Mouse (Mus musculus): ENCODE measurements around the gene Gm43064. TPM values are rescaled to one million over a fixed set of nuclear protein-coding genes. Genes with fewer than 3 reads are reported as not detected.

Gene Gm43064
- total RNA-seq, 2 experiments from 2014 or later = 0.12 TPM

Other genes with a start within 250 kb of the Gm43064 start
- gene Syt6, start 234.3 kb upstream of the Gm43064 start, total RNA-seq (2021) = not detected
- 1 to 10 TPM in 1 of 2 experiments, not detected in 1; 2.7 TPM for gene Atg4a-ps, start 163.5 kb upstream of the Gm43064 start, total RNA-seq (2021)
- gene Olfml3, start 71.6 kb upstream of the Gm43064 start, total RNA-seq (2021) = 1 to 10 TPM; 4.8 to 5.3 TPM
- gene Gm10964, start 70.2 kb upstream of the Gm43064 start, total RNA-seq (2021) = not detected
- gene Hipk1, start 18.0 kb upstream of the Gm43064 start, total RNA-seq (2021) = 100 to 1,000 TPM; 113 to 115 TPM
- gene Dclre1b, start 129 bp upstream of the Gm43064 start, total RNA-seq (2021) = 10 to 100 TPM; 11.7 to 12.7 TPM
- gene Ap4b1, start 53 bp upstream of the Gm43064 start, total RNA-seq (2021) = 10 to 100 TPM; 12.7 to 13.9 TPM
- gene Bcl2l15, start 23.0 kb downstream of the Gm43064 start, total RNA-seq (2021) = not detected
- gene Ptpn22, start 50.2 kb downstream of the Gm43064 start, total RNA-seq (2021) = 1 to 10 TPM in 1 of 2 experiments, under 1 TPM in 1; 0.84 to 2.3 TPM
- gene Rsbn1, start 104.5 kb downstream of the Gm43064 start, total RNA-seq (2021) = 1 to 10 TPM; 9.8 to 9.9 TPM
- gene Phtf1, start 158.5 kb downstream of the Gm43064 start, total RNA-seq (2021) = 10 to 100 TPM; 10.1 to 11.2 TPM

All from heart, postnatal 14 days (tissue).